In genomic region chr11:17663893-17664292, GRCm38 (mm10) we compare ENCODE assay signal across 8 mouse cellular contexts.
DNase-seq lines count a peak whose midpoint lies in the region; ATAC-seq lines count a peak whose summit lies in the region.
"Had no signal": no experiment of that assay in that cellular context is flagged by ENCODE, and none has a peak within 500 bp of the region (broad histone marks: within the 10 kb centered on the region; RNA-seq: fewer than 3 reads in every experiment).

No protein-coding gene starts in this region.

- ATAC-seq in midbrain, embryonic 15.5 days (replicated peaks) = peak; percentile 37; the same call in 1 of the 2 replicates
- no peak for ATAC-seq in midbrain, embryonic 11.5 days (ENCODE audit: low FRiP score)
- peak; percentile 37; the same call in 1 of the 2 replicates for ATAC-seq in stomach, embryonic 16.5 days (ENCODE audit: insufficient read depth, low FRiP score)

- no peaks in the 10 kb centered on the region for H3K9me3 ChIP-seq in midbrain, embryonic 15.5 days
- H3K9me3 ChIP-seq in midbrain, embryonic 11.5 days (ENCODE audit: control insufficient read depth, low read length) = no peaks in the 10 kb centered on the region
- no peaks in the 10 kb centered on the region for H3K9me3 ChIP-seq in stomach, embryonic 16.5 days (replicated peaks; ENCODE audit: control insufficient read depth, low read length)

- H3K4me1 ChIP-seq in midbrain, embryonic 15.5 days = no peaks in the 10 kb centered on the region
- no peaks in the 10 kb centered on the region for H3K4me1 ChIP-seq in midbrain, embryonic 11.5 days (ENCODE audit: control insufficient read depth, insufficient read depth, low read length)
- no peaks in the 10 kb centered on the region for H3K4me1 ChIP-seq in stomach, embryonic 16.5 days (ENCODE audit: control insufficient read depth, insufficient read depth, low read length)

- no peak for DNase-seq in midbrain, embryonic 11.5 days (ENCODE audit: low spot score, missing footprints)
- DNase-seq in cerebellum, postnatal 25 days = peak; percentile 72 to 86
- peak; percentile 25 to 59 for DNase-seq in heart, adult 9 months (ENCODE audit: low spot score in 2 of 2)
- no peak for DNase-seq in spleen, adult 18-20 months
- DNase-seq in spleen, postnatal 4 days (ENCODE audit: low spot score in 2 of 2) = no peak
- DNase-seq: kidney, postnatal 14 days had no signal

- no peak overlapping the region for H3K9ac ChIP-seq in midbrain, embryonic 15.5 days
- H3K9ac ChIP-seq in midbrain, embryonic 11.5 days (ENCODE audit: low read length) = no peak overlapping the region
- no peak overlapping the region for H3K9ac ChIP-seq in stomach, embryonic 16.5 days (ENCODE audit: low read length)

- 63% methylated on average over 5 of the region's 5 CpGs for WGBS in midbrain, embryonic 15.5 days
- WGBS in midbrain, embryonic 11.5 days = 95% methylated on average over 5 of the region's 5 CpGs
- WGBS in stomach, embryonic 16.5 days = 62% methylated on average over 5 of the region's 5 CpGs

- H3K4me3 ChIP-seq in midbrain, embryonic 15.5 days = no peak overlapping the region
- H3K4me3 ChIP-seq in midbrain, embryonic 11.5 days (ENCODE audit: low read depth, low read length) = no peak overlapping the region
- H3K4me3 ChIP-seq in stomach, embryonic 16.5 days (replicated peaks; ENCODE audit: low read length) = no peak overlapping the region

- H3K27me3 ChIP-seq in midbrain, embryonic 15.5 days (replicated peaks) = no peaks in the 10 kb centered on the region
- no peaks in the 10 kb centered on the region for H3K27me3 ChIP-seq in midbrain, embryonic 11.5 days (ENCODE audit: control insufficient read depth, insufficient read depth, low read length)
- H3K27me3 ChIP-seq in stomach, embryonic 16.5 days (ENCODE audit: control insufficient read depth, insufficient read depth, low read length) = no peaks in the 10 kb centered on the region

- H3K36me3 ChIP-seq in midbrain, embryonic 15.5 days (replicated peaks) = no peaks in the 10 kb centered on the region
- H3K36me3 ChIP-seq in midbrain, embryonic 11.5 days (ENCODE audit: control insufficient read depth, insufficient read depth, low read length) = no peaks in the 10 kb centered on the region
- no peaks in the 10 kb centered on the region for H3K36me3 ChIP-seq in stomach, embryonic 16.5 days (ENCODE audit: control insufficient read depth, insufficient read depth, low read length)

- no peak overlapping the region for H3K4me2 ChIP-seq in midbrain, embryonic 15.5 days
- H3K4me2 ChIP-seq in midbrain, embryonic 11.5 days = no peak overlapping the region
- no peak overlapping the region for H3K4me2 ChIP-seq in stomach, embryonic 16.5 days (ENCODE audit: low read depth, low read length)

- no peak overlapping the region for H3K27ac ChIP-seq in midbrain, embryonic 15.5 days
- no peak overlapping the region for H3K27ac ChIP-seq in midbrain, embryonic 11.5 days (ENCODE audit: low read depth, low read length)
- no peak overlapping the region; the same call in 1 of the 2 replicates for H3K27ac ChIP-seq in stomach, embryonic 16.5 days (ENCODE audit: low read length)

Comparison
In these comparisons a context has a peak if more than half of its experiments do, and no peak if none do; other contexts are left out.
1. DNase-seq: peak in cerebellum, postnatal 25 days (2 of 2) and heart, adult 9 months (2 of 2); none in midbrain, embryonic 11.5 days (single experiment), spleen, adult 18-20 months (0 of 2) and spleen, postnatal 4 days (0 of 2).